Mouse (Mus musculus) heart, embryonic 15.5 days (tissue): Measurements from ENCODE around the gene Tpp2. TPM values are rescaled to one million over a fixed set of nuclear protein-coding genes. Genes with fewer than 3 reads are reported as not detected.
"Not testable (repeated sequence)": the region's sequence is repeated elsewhere in the genome, so short reads cannot be mapped to it uniquely, and the experiment has no call there.

Experiments
- ATAC-seq: fragments of 200-750 bp; cut with Nextera tagmentation; replicated peaks from 2 replicates; pipeline ENCODE4 v1.8.0; 2017; ENCODE audit warnings: low read depth, moderate TSS enrichment; ENCODE audit not compliant: insufficient number of reproducible peaks, insufficient read depth, low FRiP score
- H3K27ac ChIP-seq: fragments of 300-500 bp; sonication (generic); 2 replicates; pipeline ENCODE4 v1.5.1; 2015; ENCODE audit warnings: mild to moderate bottlenecking, inconsistent platforms
- H3K27me3 ChIP-seq: fragments of 300-500 bp; sonication (generic); 2 replicates; pipeline ENCODE4 v1.6.1; 2015; ENCODE audit warnings: inconsistent platforms
- H3K36me3 ChIP-seq: fragments of 300-500 bp; sonication (generic); 2 replicates; pipeline ENCODE4 v1.6.1; 2015; ENCODE audit warnings: mild to moderate bottlenecking, inconsistent platforms
- H3K4me1 ChIP-seq: fragments of 300-500 bp; sonication (generic); replicated peaks from 2 replicates; pipeline ENCODE4 v1.6.1; 2015; ENCODE audit warnings: inconsistent platforms
- H3K4me2 ChIP-seq: fragments of 300-500 bp; sonication (generic); 2 replicates; pipeline ENCODE4 v1.6.1; 2015; ENCODE audit warnings: inconsistent platforms, mild to moderate bottlenecking, moderate library complexity
- H3K4me3 ChIP-seq: fragments of 300-500 bp; sonication (generic); 2 replicates; pipeline ENCODE4 v1.5.1; 2015; ENCODE audit warnings: mild to moderate bottlenecking, inconsistent platforms
- H3K9ac ChIP-seq: fragments of 300-500 bp; sonication (generic); 2 replicates; pipeline ENCODE4 v1.6.1; 2015; ENCODE audit warnings: mild to moderate bottlenecking, inconsistent platforms
- H3K9me3 ChIP-seq: fragments of 300-500 bp; sonication (generic); replicated peaks from 2 replicates; pipeline ENCODE4 v1.6.1; 2016; ENCODE audit warnings: inconsistent platforms
- WGBS: fragments of 180-500 bp; shearing (Covaris S2); methylation state at CpG from one replicate; pipeline ENCODE4 v1.1.7; 2015; ENCODE audit warnings: mixed read lengths; 5-methylcytosine and 5-hydroxymethylcytosine counted together
- microRNA-seq: library from miRNA; unstranded; fragments of <30 nt; microRNA quantifications from one replicate; pipeline ENCODE4, GENCODE M21; 2016
- polyA plus RNA-seq: library from polyadenylated mRNA; unstranded; fragments of >200 nt; fragmentation: Nextera tagmentation; extraction: Ambion mirVana; gene quantifications from 2 replicates; pipeline ENCODE4 v1.2.1, GENCODE M21; 2015

Gene Tpp2
- polyA plus RNA-seq, 1 experiment from 2014 or later: 43.9 TPM

DNA sequence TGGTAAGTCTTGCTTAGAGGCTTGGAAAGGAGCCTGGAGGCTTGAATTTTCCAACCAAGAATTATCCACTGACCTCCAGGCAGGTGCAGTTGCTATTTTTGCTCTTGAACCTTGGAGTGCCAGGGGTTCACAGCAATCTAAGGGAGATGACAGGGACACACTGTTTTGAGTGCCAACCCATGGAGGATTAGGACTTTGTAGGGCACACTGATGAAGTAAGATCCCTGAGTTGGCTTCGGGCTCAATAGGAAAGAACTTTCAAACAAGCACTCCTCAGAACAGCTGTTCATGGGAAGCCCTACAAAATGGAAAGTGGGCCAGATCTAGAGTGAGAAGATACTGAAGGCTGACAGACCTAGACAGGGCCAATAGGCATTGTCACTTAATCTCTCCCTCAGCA, 89.2 kb downstream of the Tpp2 start:
- H3K9ac ChIP-seq: no peak overlapping the region
- 75% methylated on average over 1 of the region's 1 CpGs for WGBS
- no peaks in the 10 kb centered on the region for H3K4me1 ChIP-seq
- no peak overlapping the region for H3K4me3 ChIP-seq
- ATAC-seq: no peak
- no peaks in the 10 kb centered on the region for H3K9me3 ChIP-seq
- H3K27ac ChIP-seq: no peak overlapping the region
- H3K4me2 ChIP-seq: no peak overlapping the region
- H3K36me3 ChIP-seq: no peaks in the 10 kb centered on the region
- H3K27me3 ChIP-seq: no peaks in the 10 kb centered on the region

DNA sequence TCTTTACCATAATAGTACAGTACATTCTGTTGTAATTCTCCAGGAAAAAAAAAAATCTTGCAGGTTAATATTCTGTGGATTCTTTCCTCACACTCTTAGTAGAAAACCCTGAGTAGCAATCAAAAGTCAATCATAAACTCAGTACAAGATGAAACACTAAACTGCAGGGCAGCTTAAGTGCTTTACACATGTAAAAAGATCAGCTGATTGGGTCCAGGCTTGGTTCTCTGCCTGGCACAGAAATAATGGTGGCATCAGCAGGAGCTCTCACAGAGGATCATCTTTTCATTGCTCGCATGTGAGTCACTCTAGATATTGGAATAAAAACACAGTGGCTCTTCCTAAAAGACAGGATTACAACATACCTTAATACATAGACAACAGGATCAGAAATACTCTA, 94.2 kb downstream of the Tpp2 start:
- Histone ChIP-seq H3K4me1 (no peaks in the 10 kb centered on the region), H3K9me3 (no peaks in the 10 kb centered on the region), H3K27ac (no peak overlapping the region), H3K27me3 (no peaks in the 10 kb centered on the region), H3K9ac (no peak overlapping the region), H3K4me2 (no peak overlapping the region), H3K36me3 (no peaks in the 10 kb centered on the region), H3K4me3 (no peak overlapping the region)
- 85% methylated on average over 1 of the region's 1 CpGs for WGBS
- no peak for ATAC-seq

DNA sequence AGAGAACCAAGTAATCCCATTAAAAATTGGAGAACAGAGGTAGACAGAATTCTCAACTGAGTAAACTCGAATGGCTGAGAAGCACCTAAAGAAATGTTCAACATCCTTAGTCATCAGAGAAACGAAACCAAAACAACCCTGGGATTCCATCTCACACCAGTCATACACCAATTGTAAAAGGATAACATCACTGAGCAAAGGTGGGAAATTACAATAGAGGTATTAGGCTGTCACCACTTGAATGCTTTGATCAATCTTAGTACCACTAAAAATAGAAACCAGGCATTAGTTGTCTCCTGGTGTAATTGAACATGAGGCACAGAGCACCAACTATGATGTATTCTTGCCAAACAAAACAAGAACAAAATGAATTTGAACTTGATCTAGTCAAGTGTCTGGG, 98.8 kb downstream of the Tpp2 start:
- 55% methylated on average over 2 of the region's 2 CpGs for WGBS

DNA sequence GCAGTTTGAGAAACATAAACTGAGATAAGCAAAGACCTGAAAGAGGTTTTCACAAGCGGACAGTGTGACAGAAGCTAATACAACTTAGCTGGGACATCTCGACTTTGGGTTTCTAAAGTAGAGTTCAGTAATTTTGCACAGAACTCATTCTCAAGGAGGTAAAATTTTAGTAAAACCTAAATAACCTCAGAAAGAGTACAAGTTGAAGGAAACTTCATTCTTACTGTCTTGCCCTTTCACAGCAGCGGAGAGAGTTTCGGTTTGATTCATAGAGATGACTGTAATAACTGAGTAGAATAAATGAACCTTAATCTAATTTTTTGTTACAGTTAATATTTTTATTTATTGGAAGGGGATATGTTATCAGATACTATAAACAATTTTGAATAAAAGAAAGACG, 99.5 kb downstream of the Tpp2 start:
- Histone ChIP-seq H3K4me3 (no peak overlapping the region), H3K4me2 (no peak overlapping the region), H3K27me3 (no peaks in the 10 kb centered on the region), H3K27ac (no peak overlapping the region), H3K4me1 (no peaks in the 10 kb centered on the region), H3K9me3 (no peaks in the 10 kb centered on the region), H3K9ac (no peak overlapping the region), H3K36me3 (no peaks in the 10 kb centered on the region)
- WGBS: 81% methylated on average over 5 of the region's 5 CpGs
- ATAC-seq: no peak

More for the DNA sequence above, 98.8 kb downstream of the Tpp2 start:
- no peak overlapping the region for H3K9ac ChIP-seq
- no peaks in the 10 kb centered on the region for H3K9me3 ChIP-seq
- H3K27me3 ChIP-seq: no peaks in the 10 kb centered on the region
- no peaks in the 10 kb centered on the region for H3K36me3 ChIP-seq
- no peak overlapping the region for H3K4me2 ChIP-seq
- no peak for ATAC-seq
- H3K27ac ChIP-seq: no peak overlapping the region
- H3K4me1 ChIP-seq: no peaks in the 10 kb centered on the region
- no peak overlapping the region for H3K4me3 ChIP-seq

DNA sequence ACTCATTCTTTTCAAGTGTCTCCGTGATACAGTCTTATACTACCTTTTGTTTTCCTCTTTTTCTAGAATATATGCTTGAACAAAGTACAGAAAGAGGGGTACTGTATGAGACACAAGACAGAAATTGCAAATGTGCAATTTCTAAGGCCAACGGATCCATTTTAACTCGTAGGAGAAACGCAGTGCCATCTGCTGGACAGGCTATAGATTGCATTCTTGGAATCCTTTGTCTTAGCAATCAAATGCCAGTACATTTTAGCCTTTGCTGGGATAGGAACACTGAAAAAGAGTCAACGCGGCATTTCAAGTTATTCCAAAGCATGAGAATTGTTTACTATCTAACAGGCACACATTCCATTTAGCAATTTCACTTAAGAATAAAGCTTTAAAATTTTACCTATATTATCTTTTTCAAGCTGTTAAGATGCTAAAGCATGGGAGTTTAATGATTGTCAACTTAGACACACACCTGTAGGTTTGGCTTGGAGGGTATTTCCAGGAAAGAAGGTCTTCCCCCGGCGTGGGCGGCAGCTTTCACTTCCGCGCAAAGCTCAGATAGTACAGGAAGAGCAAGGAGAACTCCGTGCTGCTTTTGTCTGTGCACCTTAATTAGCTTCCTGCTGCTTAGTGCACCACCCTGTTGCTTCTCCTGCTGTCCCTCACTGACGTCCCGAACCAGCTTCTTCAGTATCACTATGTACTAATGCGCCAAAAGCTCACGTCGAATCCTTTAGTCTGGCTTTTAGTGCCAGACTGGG, 108.5 kb downstream of the Tpp2 start:
- no peaks in the 10 kb centered on the region for H3K4me1 ChIP-seq
- H3K4me2 ChIP-seq: peak overlapping the region; percentile 82
- H3K36me3 ChIP-seq: no peaks in the 10 kb centered on the region
- H3K4me3 ChIP-seq: peak overlapping the region; percentile 58
- WGBS: under 1% methylated on average over 17 of the region's 17 CpGs
- no peaks in the 10 kb centered on the region for H3K27me3 ChIP-seq
- no peak overlapping the region for H3K27ac ChIP-seq
- H3K9me3 ChIP-seq: no peaks in the 10 kb centered on the region
- peak overlapping the region; percentile 52 for H3K9ac ChIP-seq
- ATAC-seq: no peak

DNA sequence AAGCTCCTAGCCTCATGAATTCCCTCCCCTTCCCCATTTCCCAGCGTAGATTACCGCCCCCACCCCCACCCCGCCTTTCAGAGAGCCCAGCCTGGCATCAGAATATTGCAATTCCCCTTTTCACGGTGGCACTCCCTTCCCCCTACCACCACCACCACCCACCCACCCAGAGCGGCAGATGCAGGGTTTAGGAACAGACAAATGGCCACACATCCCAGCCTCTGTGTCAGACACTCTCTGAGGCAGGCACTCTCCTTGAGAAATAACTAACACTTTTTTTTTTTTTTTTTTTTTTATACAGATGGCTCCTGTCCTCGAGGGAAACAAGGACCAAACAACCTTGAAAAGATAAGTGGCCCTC, 109.1 kb downstream of the Tpp2 start:
- H3K9me3 ChIP-seq: no peaks in the 10 kb centered on the region
- H3K27me3 ChIP-seq: no peaks in the 10 kb centered on the region
- peak overlapping the region; percentile 52 for H3K9ac ChIP-seq
- 4% methylated on average over 6 of the region's 6 CpGs for WGBS
- no peaks in the 10 kb centered on the region for H3K36me3 ChIP-seq
- peak overlapping the region; percentile 82 for H3K4me2 ChIP-seq
- H3K27ac ChIP-seq: no peak overlapping the region
- no peaks in the 10 kb centered on the region for H3K4me1 ChIP-seq
- ATAC-seq: no peak
- H3K4me3 ChIP-seq: peak overlapping the region; percentile 58

DNA sequence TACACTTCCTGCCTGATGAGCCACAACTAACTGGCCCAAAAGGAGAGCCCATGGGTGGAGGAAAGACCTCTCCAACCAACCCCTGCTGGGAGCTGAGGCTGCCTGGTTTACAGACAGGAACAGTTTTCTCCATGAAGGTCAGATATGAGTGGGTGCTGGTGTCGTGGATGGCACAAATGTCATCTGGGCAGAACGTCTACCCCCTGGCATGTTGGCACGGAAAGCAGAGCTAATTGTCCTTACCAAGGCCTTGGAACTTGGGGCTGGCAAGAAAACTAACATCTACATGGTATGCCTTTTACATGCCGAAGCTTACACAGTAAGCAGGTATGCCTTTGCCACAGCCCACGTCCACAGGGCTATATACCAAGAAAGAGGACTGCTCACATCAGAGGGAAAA, 112.2 kb downstream of the Tpp2 start:
- not testable (repeated sequence) for H3K4me3 ChIP-seq, H3K9me3 ChIP-seq, H3K9ac ChIP-seq, H3K4me2 ChIP-seq, H3K27ac ChIP-seq, H3K36me3 ChIP-seq, H3K4me1 ChIP-seq, H3K27me3 ChIP-seq, ATAC-seq
- WGBS: 80% methylated on average over 5 of the region's 5 CpGs

DNA sequence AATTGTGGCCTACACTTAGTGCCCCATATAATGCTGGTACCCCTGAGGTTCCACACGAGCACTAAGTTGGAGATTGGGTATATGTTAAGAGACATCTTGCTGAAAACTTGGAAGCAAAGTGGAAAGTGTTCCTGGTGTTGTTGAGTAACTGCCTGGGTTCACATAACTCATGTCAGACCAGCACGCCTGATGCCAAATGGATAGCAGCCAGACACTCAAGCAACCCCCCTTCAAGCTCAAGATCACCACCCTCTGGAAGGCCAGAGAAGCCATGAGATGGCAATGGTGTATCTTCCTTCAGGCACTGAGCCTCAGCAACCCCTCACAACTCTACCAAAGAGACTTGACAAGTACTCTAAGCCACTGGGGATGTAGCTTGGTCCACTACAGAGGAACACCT, 113.1 kb downstream of the Tpp2 start:
- H3K27ac ChIP-seq: no peak overlapping the region
- WGBS: 65% methylated on average over 2 of the region's 2 CpGs
- no peaks in the 10 kb centered on the region for H3K4me1 ChIP-seq
- H3K9ac ChIP-seq: no peak overlapping the region
- no peak for ATAC-seq
- no peaks in the 10 kb centered on the region for H3K36me3 ChIP-seq
- H3K27me3 ChIP-seq: no peaks in the 10 kb centered on the region
- no peak overlapping the region for H3K4me2 ChIP-seq
- H3K9me3 ChIP-seq: no peaks in the 10 kb centered on the region
- no peak overlapping the region for H3K4me3 ChIP-seq

Small RNAs within 50 kb of the gene (microRNA-seq; reads per million reads assigned to microRNA genes)
- gene Gm24180: not detected

Other genes with a start within 250 kb of the Tpp2 start
- gene 1500015O10Rik, start 203.0 kb upstream of the Tpp2 start, polyA plus RNA-seq: 15.8 and 28.5 TPM in 2 replicates
- 12.9 and 16.0 TPM in 2 replicates for gene Uxs1, start 105.8 kb upstream of the Tpp2 start, polyA plus RNA-seq
- 0.14 and 0.44 TPM in 2 replicates for gene Mettl21c, start 86.4 kb downstream of the Tpp2 start, polyA plus RNA-seq
- 0.03 TPM in 1 of 2 replicates, not detected in the other for gene Gm8251, start 128.3 kb downstream of the Tpp2 start, polyA plus RNA-seq
- gene Tex30, start 168.8 kb downstream of the Tpp2 start, polyA plus RNA-seq: 59.8 and 60.3 TPM in 2 replicates
- gene Kdelc1, start 185.2 kb downstream of the Tpp2 start, polyA plus RNA-seq: 39.1 and 40.8 TPM in 2 replicates
- 11.9 and 12.2 TPM in 2 replicates for gene Bivm, start 185.3 kb downstream of the Tpp2 start, polyA plus RNA-seq
- 11.4 and 14.5 TPM in 2 replicates for gene Ercc5, start 214.1 kb downstream of the Tpp2 start, polyA plus RNA-seq